Mouse (Mus musculus): Measurements from ENCODE around the gene Ccz1. TPM values are rescaled to one million over a fixed set of nuclear protein-coding genes. Genes with fewer than 3 reads are reported as not detected.
"Not testable (repeated sequence)": the region's sequence is repeated elsewhere in the genome, so short reads cannot be mapped to it uniquely, and the experiment has no call there.

Gene Ccz1
- polyA plus RNA-seq, 1 experiment from 2014 or later: 105 TPM

DNA sequence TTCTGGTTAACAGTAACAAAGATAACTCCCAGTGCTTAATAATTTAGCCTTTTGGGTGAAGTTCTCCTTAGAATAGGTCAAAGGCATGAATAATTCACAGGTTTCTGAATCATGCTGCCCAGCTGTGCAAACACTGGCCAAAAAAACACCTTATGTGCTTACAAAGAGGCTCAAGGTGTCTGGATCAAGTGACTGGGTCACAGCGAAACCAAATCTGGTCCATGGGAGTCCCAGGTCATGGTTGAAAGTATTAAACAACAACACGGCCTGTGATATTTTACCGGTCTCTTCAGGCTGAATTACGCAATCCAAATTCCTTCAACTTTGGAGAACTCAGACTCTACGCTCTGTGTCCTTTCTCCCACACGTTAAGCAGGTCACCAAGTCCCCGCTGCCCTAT is 17.8 kb upstream of the Ccz1 start:
- no peak for DNase-seq (ENCODE audit: low spot score)
- Histone ChIP-seq H3K27ac (replicated peaks) (no peak overlapping the region), H3K27me3 (ENCODE audit: low read depth, poor library complexity, severe bottlenecking) (no peaks in the 10 kb centered on the region), H3K4me1 (no peaks in the 10 kb centered on the region), H3K9me3 (replicated peaks) (no peaks in the 10 kb centered on the region), H3K4me3 (no peak overlapping the region), H3K36me3 (no peaks in the 10 kb centered on the region)
- 90% methylated on average over 7 of the region's 7 CpGs for WGBS

GRCm38 (mm10) chr5:144026620-144027263 is 12.1 kb upstream of the Ccz1 start, which contains the start of gene Ocm:
Ocm (minus strand) TSS chr5:144026670.
- Histone ChIP-seq H3K4me3 (no peak within 1 kb of the TSS), H3K27me3 (ENCODE audit: low read depth, poor library complexity, severe bottlenecking) (no peaks in the 10 kb centered on the region), H3K27ac (replicated peaks) (no peak within 1 kb of the TSS), H3K9me3 (replicated peaks) (no peaks in the 10 kb centered on the region), H3K36me3 (no peaks in the 10 kb centered on the region), H3K4me1 (no peaks in the 10 kb centered on the region)
- WGBS: 79% methylated on average over 11 of the region's 11 CpGs
- DNase-seq (ENCODE audit: low spot score): no peak

- no peak for DNase-seq (ENCODE audit: low spot score)
- H3K36me3 ChIP-seq: peaks cover 18% of the 10 kb centered on the region
- H3K27me3 ChIP-seq (ENCODE audit: low read depth, poor library complexity, severe bottlenecking): no peaks in the 10 kb centered on the region
- H3K9me3 ChIP-seq (replicated peaks): no peaks in the 10 kb centered on the region
- peaks cover 2% of the 10 kb centered on the region; the same call in 1 of the 2 replicates for H3K4me1 ChIP-seq
- WGBS: 91% methylated on average over 9 of the region's 9 CpGs
- H3K4me3 ChIP-seq: no peak overlapping the region
- H3K27ac ChIP-seq (replicated peaks): no peak overlapping the region
Measured at GRCm38 (mm10) chr5:144015845-144016244, 1.2 kb upstream of the Ccz1 start.

- WGBS: 80% methylated on average over 3 of the region's 3 CpGs
- Histone ChIP-seq H3K4me3 (peak overlapping the region; percentile 89), H3K27ac (replicated peaks) (no peak overlapping the region), H3K9me3 (replicated peaks) (no peaks in the 10 kb centered on the region), H3K36me3 (peaks cover 24% of the 10 kb centered on the region), H3K27me3 (ENCODE audit: low read depth, poor library complexity, severe bottlenecking) (no peaks in the 10 kb centered on the region), H3K4me1 (peaks cover 2% of the 10 kb centered on the region; the same call in 1 of the 2 replicates)
- DNase-seq (ENCODE audit: low spot score): no peak
Measured at GRCm38 (mm10) chr5:144015312-144015650, 604 bp upstream of the Ccz1 start.

DNA sequence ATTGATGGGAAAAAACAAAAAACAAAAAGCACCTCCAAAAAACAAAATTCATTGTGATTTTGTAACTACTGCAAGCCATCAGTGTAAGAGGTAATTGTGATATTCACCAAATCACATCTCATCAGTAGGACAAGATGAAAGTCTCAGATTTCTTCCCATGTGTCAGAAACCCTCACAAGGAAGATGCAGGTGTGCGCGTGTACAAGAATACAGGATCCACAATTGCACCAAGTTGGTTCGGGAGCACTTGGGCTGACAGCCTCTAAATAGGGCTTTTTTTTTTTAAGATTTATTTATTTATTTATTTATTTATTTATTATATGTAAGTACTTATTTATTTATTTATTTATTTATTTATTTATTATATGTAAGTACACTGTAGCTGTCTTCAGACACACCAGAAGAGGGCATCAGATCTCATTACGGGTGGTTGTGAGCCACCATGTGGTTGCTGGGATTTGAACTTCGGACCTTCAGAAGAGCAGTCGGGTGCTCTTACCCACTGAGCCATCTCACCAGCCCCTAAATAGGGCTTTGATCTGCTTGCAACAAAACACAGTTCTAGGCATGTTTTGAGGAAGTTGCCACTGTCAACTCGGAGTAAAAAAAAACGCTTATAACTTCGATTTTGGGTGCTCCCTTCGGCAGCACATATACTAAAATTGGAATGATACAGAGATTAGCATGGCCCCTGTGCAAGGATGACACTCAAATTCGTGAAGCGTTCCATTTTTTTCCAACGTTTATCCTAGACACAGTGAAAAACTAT is 1.1 kb downstream of the Ccz1 start:
- WGBS: 74% methylated on average over 13 of the region's 13 CpGs
- H3K4me3 ChIP-seq: peak overlapping the region; percentile 89
- H3K27me3 ChIP-seq (ENCODE audit: low read depth, poor library complexity, severe bottlenecking); DNase-seq (ENCODE audit: low spot score); H3K27ac ChIP-seq (replicated peaks); H3K4me1 ChIP-seq; H3K9me3 ChIP-seq (replicated peaks): not testable (repeated sequence)
- peaks cover 40% of the 10 kb centered on the region for H3K36me3 ChIP-seq

GRCm38 (mm10) chr5:144002461-144003192 is 12.1 kb downstream of the Ccz1 start:
- Histone ChIP-seq H3K9me3 (replicated peaks) (no peaks in the 10 kb centered on the region; the same call in 1 of the 2 replicates), H3K27ac (replicated peaks) (no peak overlapping the region), H3K4me1 (no peaks in the 10 kb centered on the region), H3K36me3 (peaks cover 98% of the 10 kb centered on the region), H3K27me3 (ENCODE audit: low read depth, poor library complexity, severe bottlenecking) (no peaks in the 10 kb centered on the region), H3K4me3 (no peak overlapping the region)
- WGBS: 94% methylated on average over 15 of the region's 15 CpGs
- DNase-seq (ENCODE audit: low spot score): no peak

DNA sequence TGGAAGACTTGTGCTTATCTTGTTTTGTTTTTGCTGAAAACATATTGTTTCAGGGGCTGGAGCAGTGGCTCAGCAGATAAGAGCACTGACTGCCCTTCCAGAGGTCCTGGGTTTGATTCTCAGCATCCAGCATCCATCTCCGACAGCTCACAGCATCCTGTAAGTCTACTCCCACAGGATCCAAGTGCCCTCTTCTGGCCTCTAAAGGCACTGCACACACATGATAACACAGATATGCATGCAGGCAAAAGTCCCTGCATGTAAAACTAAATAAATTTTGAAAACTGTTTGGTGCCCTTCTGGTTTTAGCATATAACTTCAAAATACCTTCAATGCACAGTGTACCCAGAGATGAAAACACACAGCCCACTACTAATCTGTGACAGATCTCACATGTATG is 15.3 kb downstream of the Ccz1 start:
- Histone ChIP-seq H3K9me3 (replicated peaks) (no peaks in the 10 kb centered on the region; the same call in 1 of the 2 replicates), H3K4me3 (no peak overlapping the region), H3K27ac (replicated peaks) (no peak overlapping the region), H3K27me3 (ENCODE audit: low read depth, poor library complexity, severe bottlenecking) (no peaks in the 10 kb centered on the region), H3K36me3 (peaks cover 100% of the 10 kb centered on the region), H3K4me1 (no peaks in the 10 kb centered on the region)
- no peak for DNase-seq (ENCODE audit: low spot score)
- WGBS: 76% methylated on average over 1 of the region's 1 CpGs

GRCm38 (mm10) chr5:143994632-143995365 is 19.9 kb downstream of the Ccz1 start:
- WGBS: 81% methylated on average over 11 of the region's 11 CpGs
- Histone ChIP-seq H3K4me1 (no peaks in the 10 kb centered on the region), H3K36me3 (peaks cover 100% of the 10 kb centered on the region), H3K4me3 (no peak overlapping the region), H3K27me3 (ENCODE audit: low read depth, poor library complexity, severe bottlenecking) (no peaks in the 10 kb centered on the region), H3K27ac (replicated peaks) (no peak overlapping the region), H3K9me3 (replicated peaks) (no peaks in the 10 kb centered on the region; the same call in 1 of the 2 replicates)
- no peak for DNase-seq (ENCODE audit: low spot score)

GRCm38 (mm10) chr5:143993849-143994248 is 20.8 kb downstream of the Ccz1 start:
- H3K4me3 ChIP-seq: no peak overlapping the region
- no peak for DNase-seq (ENCODE audit: low spot score)
- 91% methylated on average over 5 of the region's 5 CpGs for WGBS
- H3K27ac ChIP-seq (replicated peaks): no peak overlapping the region
- no peaks in the 10 kb centered on the region for H3K27me3 ChIP-seq (ENCODE audit: low read depth, poor library complexity, severe bottlenecking)
- peaks cover 100% of the 10 kb centered on the region for H3K36me3 ChIP-seq
- H3K9me3 ChIP-seq (replicated peaks): no peaks in the 10 kb centered on the region
- no peaks in the 10 kb centered on the region for H3K4me1 ChIP-seq

DNA sequence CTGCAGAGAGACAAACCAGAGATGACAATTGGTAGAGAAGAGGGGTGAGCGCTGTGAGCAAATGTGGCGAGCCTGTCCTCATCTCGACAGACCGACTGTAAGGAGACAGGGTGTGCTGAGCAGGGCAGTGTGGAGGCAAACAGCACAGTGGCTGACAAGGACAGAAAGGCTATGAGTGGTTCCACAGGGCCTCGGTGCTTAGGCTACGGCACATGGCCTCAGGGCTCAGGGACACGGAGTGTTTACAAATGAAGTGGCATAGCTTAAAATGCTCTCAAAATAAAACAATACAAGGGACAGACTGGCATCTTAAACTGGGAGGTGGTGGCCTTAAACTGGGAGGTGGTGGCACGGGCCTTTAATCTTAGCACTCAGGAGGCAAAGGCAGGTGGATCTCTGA is 21.4 kb downstream of the Ccz1 start:
- 94% methylated on average over 8 of the region's 8 CpGs for WGBS
- DNase-seq (ENCODE audit: low spot score): no peak
- Histone ChIP-seq H3K36me3 (peaks cover 100% of the 10 kb centered on the region), H3K9me3 (replicated peaks) (no peaks in the 10 kb centered on the region), H3K27me3 (ENCODE audit: low read depth, poor library complexity, severe bottlenecking) (no peaks in the 10 kb centered on the region), H3K4me3 (no peak overlapping the region), H3K27ac (replicated peaks) (no peak overlapping the region), H3K4me1 (no peaks in the 10 kb centered on the region)

- Histone ChIP-seq H3K4me3 (no peak overlapping the region), H3K4me1 (no peaks in the 10 kb centered on the region), H3K27me3 (ENCODE audit: low read depth, poor library complexity, severe bottlenecking) (no peaks in the 10 kb centered on the region), H3K27ac (replicated peaks) (no peak overlapping the region), H3K36me3 (peaks cover 100% of the 10 kb centered on the region), H3K9me3 (replicated peaks) (no peaks in the 10 kb centered on the region)
- DNase-seq (ENCODE audit: low spot score): no peak
- 90% methylated on average over 10 of the region's 10 CpGs for WGBS
Measured at GRCm38 (mm10) chr5:143992661-143993060, 22.0 kb downstream of the Ccz1 start.

- no peak for DNase-seq (ENCODE audit: low spot score)
- Histone ChIP-seq H3K36me3 (peaks cover 100% of the 10 kb centered on the region), H3K9me3 (replicated peaks) (no peaks in the 10 kb centered on the region), H3K4me1 (no peaks in the 10 kb centered on the region), H3K27ac (replicated peaks) (no peak overlapping the region), H3K27me3 (ENCODE audit: low read depth, poor library complexity, severe bottlenecking) (no peaks in the 10 kb centered on the region), H3K4me3 (no peak overlapping the region)
- WGBS: 92% methylated on average over 11 of the region's 11 CpGs
Measured at GRCm38 (mm10) chr5:143990086-143990485, 24.6 kb downstream of the Ccz1 start.

Data from midbrain, embryonic 10.5 days (tissue).